Mouse (Mus musculus) frontal cortex, adult 2 months (tissue): ENCODE results near the gene Pde4d. TPM values are rescaled to one million over a fixed set of nuclear protein-coding genes. Genes with fewer than 3 reads are reported as not detected.
A peak's percentile ranks its signal among the peaks of the same experiment; 100 is the strongest.

Experiments used
- DNase-seq, 2 experiments: peaks; one replicate each; pipeline ENCODE4 v3.0.0; 2022; ENCODE audit warnings: low spot score in 1 of 2; ENCODE audit errors: extremely low spot score in 1 of 2
- polyA plus RNA-seq: library from polyadenylated mRNA; depleted of rRNA; stranded (reverse); fragments of >200 nt; gene quantifications from 2 replicates; pipeline ENCODE4 v1.2.3, GENCODE M21; 2012

The Pde4d gene
- polyA plus RNA-seq, 1 experiment = 40.3 TPM

GRCm38 (mm10) chr13:109581284-109582070 is 1131.7 kb downstream of the Pde4d start:
- no peak for DNase-seq

- no peak for DNase-seq
Observed at GRCm38 (mm10) chr13:109590048-109590447, 1140.3 kb downstream of the Pde4d start.

- DNase-seq = no peak
Observed at GRCm38 (mm10) chr13:109592192-109592797, 1142.5 kb downstream of the Pde4d start.

GRCm38 (mm10) chr13:109599711-109600110 is 1150.0 kb downstream of the Pde4d start:
- no peak for DNase-seq

- no peak for DNase-seq
Observed at GRCm38 (mm10) chr13:109604017-109604416, 1154.3 kb downstream of the Pde4d start.

GRCm38 (mm10) chr13:109605140-109605539 is 1155.4 kb downstream of the Pde4d start:
- DNase-seq = peak in 1 of 2 experiments; percentile 40

- DNase-seq = no peak
Observed at GRCm38 (mm10) chr13:109609106-109609804, 1159.5 kb downstream of the Pde4d start.

GRCm38 (mm10) chr13:109609805-109610187 is 1160.0 kb downstream of the Pde4d start:
- peak; percentile 26 to 75 for DNase-seq

- no peak for DNase-seq
Observed at GRCm38 (mm10) chr13:109610772-109611171, 1161.0 kb downstream of the Pde4d start.

- DNase-seq = no peak
Observed at GRCm38 (mm10) chr13:109615213-109615784, 1165.6 kb downstream of the Pde4d start.

GRCm38 (mm10) chr13:109615785-109616281 is 1166.1 kb downstream of the Pde4d start:
- DNase-seq = peak in 1 of 2 experiments; percentile 59

GRCm38 (mm10) chr13:109619158-109619657 is 1169.5 kb downstream of the Pde4d start:
- no peak for DNase-seq

GRCm38 (mm10) chr13:109622207-109622606 is 1172.5 kb downstream of the Pde4d start:
- DNase-seq = no peak

- DNase-seq = no peak
Observed at GRCm38 (mm10) chr13:109623201-109623600, 1173.5 kb downstream of the Pde4d start.

GRCm38 (mm10) chr13:109624772-109625349 is 1175.1 kb downstream of the Pde4d start:
- no peak for DNase-seq

GRCm38 (mm10) chr13:109625466-109626129 is 1175.8 kb downstream of the Pde4d start:
- no peak for DNase-seq

- DNase-seq = no peak
Observed at GRCm38 (mm10) chr13:109627265-109627664, 1177.5 kb downstream of the Pde4d start.

GRCm38 (mm10) chr13:109628606-109629005 is 1178.9 kb downstream of the Pde4d start:
- no peak for DNase-seq

- DNase-seq = peak in 1 of 2 experiments; percentile 36
Observed at GRCm38 (mm10) chr13:109629216-109629615, 1179.5 kb downstream of the Pde4d start.
